Mouse (Mus musculus) myocyte (in vitro differentiated cells): ENCODE results near the gene Tef. TPM values are rescaled to one million over a fixed set of nuclear protein-coding genes. Genes with fewer than 3 reads are reported as not detected.

ENCODE experiments used
- H3K27me3 ChIP-seq: one replicate; pipeline ENCODE4 v1.6.1; 2011; ENCODE audit not compliant: control insufficient read depth, insufficient read depth, insufficient read length
- H3K36me3 ChIP-seq: one replicate; pipeline ENCODE4 v1.6.1; 2011; ENCODE audit not compliant: control insufficient read depth, insufficient read depth
- H3K4me2 ChIP-seq: one replicate; pipeline ENCODE4 v1.6.1; 2011; ENCODE audit warnings: low read depth, control low read depth
- H3K4me3 ChIP-seq: one replicate; pipeline ENCODE4 v1.5.1; 2011; ENCODE audit warnings: mild to moderate bottlenecking, control low read depth, moderate library complexity
- H3K79me2 ChIP-seq: one replicate; pipeline ENCODE4 v1.6.1; 2011; ENCODE audit not compliant: control insufficient read depth, insufficient read depth
- H3ac ChIP-seq: one replicate; pipeline ENCODE4 v1.6.1; 2011; ENCODE audit not compliant: control insufficient read depth, insufficient read length
- CEBPB ChIP-seq: IDR thresholded peaks from 2 replicates; pipeline ENCODE4 v1.6.1; 2011; ENCODE audit warnings: mild to moderate bottlenecking, moderate library complexity; ENCODE audit not compliant: poor library complexity, insufficient read depth, severe bottlenecking
- E2F4 ChIP-seq: IDR thresholded peaks from one replicate; pipeline ENCODE4 v1.6.1; 2011; ENCODE audit warnings: mild to moderate bottlenecking, control low read depth, moderate library complexity; ENCODE audit not compliant: insufficient read depth
- MAX ChIP-seq: IDR thresholded peaks from one replicate; pipeline ENCODE4 v1.6.1; 2011; ENCODE audit warnings: low read depth, mild to moderate bottlenecking, control low read depth
- MYOD1 ChIP-seq, 3 experiments: IDR thresholded peaks; one replicate each; pipeline ENCODE4 v1.6.1; 2011; ENCODE audit warnings: control low read depth in 2 of 3, low read depth in 2 of 3, mild to moderate bottlenecking in 2 of 3, moderate library complexity in 1 of 3; ENCODE audit not compliant: insufficient read length in 2 of 3, control insufficient read depth in 1 of 3
- MYOG ChIP-seq, 3 experiments: IDR thresholded peaks; one replicate each; pipeline ENCODE4 v1.6.1; 2011; ENCODE audit warnings: control low read depth in 2 of 3, low read depth in 2 of 3, mild to moderate bottlenecking in 2 of 3; ENCODE audit not compliant: insufficient read length in 2 of 3, control insufficient read depth in 1 of 3, insufficient read depth in 1 of 3
- POLR2A ChIP-seq: IDR thresholded peaks from one replicate; pipeline ENCODE4 v1.6.1; 2011; ENCODE audit warnings: low read depth, mild to moderate bottlenecking, control low read depth, moderate library complexity; ENCODE audit not compliant: insufficient read length
- POLR2AphosphoS2 ChIP-seq: IDR thresholded peaks from one replicate; pipeline ENCODE4 v1.6.1; 2011; ENCODE audit warnings: low read depth, control low read depth; ENCODE audit not compliant: insufficient read length
- REST ChIP-seq: IDR thresholded peaks from one replicate; pipeline ENCODE4 v1.6.1; 2011; ENCODE audit warnings: mild to moderate bottlenecking, control low read depth, moderate library complexity; ENCODE audit not compliant: insufficient read depth, insufficient read length
- SRF ChIP-seq: IDR thresholded peaks from one replicate; pipeline ENCODE4 v1.6.1; 2011; ENCODE audit warnings: low read depth; ENCODE audit not compliant: control insufficient read depth, insufficient read length
- TCF12 ChIP-seq: IDR thresholded peaks from one replicate; pipeline ENCODE4 v1.6.1; 2011; ENCODE audit warnings: mild to moderate bottlenecking, control low read depth; ENCODE audit not compliant: poor library complexity, insufficient read depth, severe bottlenecking
- TCF3 ChIP-seq: IDR thresholded peaks from one replicate; pipeline ENCODE4 v1.6.1; 2011; ENCODE audit warnings: low read depth, control low read depth; ENCODE audit not compliant: insufficient read length
- USF1 ChIP-seq: IDR thresholded peaks from one replicate; pipeline ENCODE4 v1.6.1; 2011; ENCODE audit warnings: low read depth, mild to moderate bottlenecking, control low read depth, moderate library complexity
- polyA plus RNA-seq: library from polyadenylated mRNA; unstranded; fragments of >200 nt; fragmentation: generic; extraction: Trizol; gene quantifications from one replicate; pipeline ENCODE4 v1.2.1, GENCODE M21; 2012; ENCODE audit warnings: missing spikeins

Tef gene
- polyA plus RNA-seq, 1 experiment: 58.4 TPM

DNA sequence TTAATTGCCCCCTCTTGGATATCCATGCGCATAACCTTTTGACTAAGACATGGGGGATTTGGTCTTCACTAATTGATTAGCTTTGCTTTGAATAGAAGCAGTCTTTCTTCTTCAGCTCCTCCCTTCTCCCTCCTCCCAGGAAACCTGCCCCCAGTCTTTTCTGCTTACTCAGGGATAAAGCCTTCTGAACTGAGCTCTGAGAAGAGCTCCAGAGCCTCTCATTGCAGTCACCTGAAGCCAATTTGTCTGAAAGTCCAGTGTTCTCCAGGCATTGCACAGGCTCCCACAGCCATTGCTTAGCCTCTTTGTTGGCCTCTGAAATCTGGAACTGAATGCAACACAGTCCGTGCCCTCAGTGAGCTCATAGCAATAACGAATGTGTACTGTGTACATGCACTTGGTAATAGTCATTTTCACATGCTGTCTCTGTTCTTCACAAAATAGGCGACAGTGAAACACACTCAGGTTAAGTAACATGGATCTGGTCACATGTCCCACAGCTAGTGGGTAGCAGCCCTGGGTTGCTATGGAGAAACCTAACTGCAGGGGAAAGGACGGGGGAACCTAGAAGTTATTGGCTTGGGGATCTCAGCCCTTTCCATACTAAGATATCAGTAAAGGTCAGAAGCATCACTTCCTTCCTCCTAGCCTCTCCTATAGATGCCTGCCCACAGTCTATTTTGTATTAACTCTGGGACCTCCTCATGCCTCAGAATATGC, 11.9 kb downstream of the Tef start:
- no peak overlapping the region for H3K4me3 ChIP-seq
- H3K36me3 ChIP-seq: peaks cover 29% of the 10 kb centered on the region
- TF ChIP-seq MAX: no peak
- no peak for TF ChIP-seq TCF12
- TF ChIP-seq MYOG (IDR thresholded peaks at IDR 0.05; ENCODE audit: control insufficient read depth in 1 of 3, insufficient read depth in 1 of 3, insufficient read length in 2 of 3, low read depth in 2 of 3): no peak
- TF ChIP-seq MYOD1 (IDR thresholded peaks at IDR 0.05; ENCODE audit: control insufficient read depth in 1 of 3, insufficient read length in 2 of 3, low read depth in 2 of 3): no peak
- no peak for TF ChIP-seq E2F4
- no peak for TF ChIP-seq POLR2AphosphoS2
- no peak for TF ChIP-seq POLR2A
- TF ChIP-seq SRF: no peak
- no peak for TF ChIP-seq USF1
- TF ChIP-seq CEBPB: no peak
- TF ChIP-seq TCF3: no peak
- TF ChIP-seq REST: no peak
- no peak overlapping the region for H3ac ChIP-seq
- peaks cover 26% of the 10 kb centered on the region for H3K79me2 ChIP-seq
- no peak overlapping the region for H3K4me2 ChIP-seq
- H3K27me3 ChIP-seq: no peaks in the 10 kb centered on the region

DNA sequence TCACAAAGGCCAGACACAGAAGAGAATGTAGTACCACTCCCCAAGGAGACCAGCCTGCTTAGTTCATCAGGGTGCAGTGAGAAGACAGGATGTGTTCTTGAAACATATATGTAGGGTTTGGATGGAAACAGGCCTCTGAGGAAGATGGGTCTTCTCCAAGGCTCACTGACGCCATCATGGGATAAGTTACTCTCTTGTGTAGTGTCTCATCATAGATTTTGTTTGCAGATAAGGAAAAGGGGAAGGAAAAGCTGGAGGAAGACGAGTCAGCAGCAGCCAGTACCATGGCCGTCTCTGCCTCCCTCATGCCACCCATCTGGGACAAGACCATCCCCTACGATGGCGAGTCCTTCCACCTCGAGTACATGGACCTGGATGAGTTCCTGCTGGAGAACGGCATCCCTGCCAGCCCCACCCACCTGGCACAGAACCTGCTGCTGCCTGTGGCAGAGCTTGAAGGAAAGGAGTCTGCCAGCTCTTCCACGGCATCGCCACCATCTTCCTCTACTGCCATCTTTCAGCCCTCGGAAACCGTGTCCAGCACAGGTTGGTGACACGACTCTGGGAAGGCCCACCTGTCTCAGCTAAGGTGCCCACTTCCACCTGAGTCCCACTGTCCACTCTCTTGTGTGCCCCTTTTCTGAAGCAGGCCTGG, 12.6 kb downstream of the Tef start:
- Histone ChIP-seq H3K79me2 (peaks cover 26% of the 10 kb centered on the region), H3ac (no peak overlapping the region), H3K36me3 (peaks cover 34% of the 10 kb centered on the region), H3K4me3 (no peak overlapping the region), H3K4me2 (no peak overlapping the region), H3K27me3 (no peaks in the 10 kb centered on the region)
- no peak for TF ChIP-seq POLR2AphosphoS2
- TF ChIP-seq TCF3: no peak
- no peak for TF ChIP-seq CEBPB
- no peak for TF ChIP-seq REST
- no peak for TF ChIP-seq USF1
- TF ChIP-seq E2F4: no peak
- no peak for TF ChIP-seq SRF
- TF ChIP-seq POLR2A: no peak
- no peak for TF ChIP-seq MAX
- no peak for TF ChIP-seq TCF12
- TF ChIP-seq MYOD1 (IDR thresholded peaks at IDR 0.05; ENCODE audit: control insufficient read depth in 1 of 3, insufficient read length in 2 of 3, low read depth in 2 of 3): no peak

DNA sequence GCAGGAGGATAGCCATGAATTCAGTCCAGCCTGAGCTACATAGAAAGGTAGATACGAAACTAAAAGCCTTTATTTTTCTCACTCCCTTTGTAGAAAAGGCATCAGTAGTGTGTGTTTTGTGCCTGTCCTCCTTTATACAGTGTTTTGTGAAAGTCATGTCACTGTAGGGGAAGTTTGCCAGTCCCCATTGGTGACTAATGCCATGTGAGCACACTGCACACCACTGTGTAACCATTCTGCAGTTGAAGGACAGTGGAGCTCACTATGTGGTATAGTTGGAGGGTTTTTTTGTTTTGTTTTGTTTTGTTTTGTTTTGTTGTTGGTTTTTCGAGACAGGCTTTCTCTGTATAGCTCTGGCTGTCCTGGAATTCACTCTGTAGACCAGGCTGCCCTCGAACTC, 16.2 kb downstream of the Tef start:
- no peak overlapping the region for H3ac ChIP-seq
- no peak overlapping the region for H3K4me3 ChIP-seq
- peaks cover 9% of the 10 kb centered on the region for H3K79me2 ChIP-seq
- no peak overlapping the region for H3K4me2 ChIP-seq
- no peaks in the 10 kb centered on the region for H3K27me3 ChIP-seq
- TF ChIP-seq MYOD1 (IDR thresholded peaks at IDR 0.05; ENCODE audit: control insufficient read depth in 1 of 3, insufficient read length in 2 of 3, low read depth in 2 of 3) (no peak), POLR2A (no peak)
- peaks cover 61% of the 10 kb centered on the region for H3K36me3 ChIP-seq

DNA sequence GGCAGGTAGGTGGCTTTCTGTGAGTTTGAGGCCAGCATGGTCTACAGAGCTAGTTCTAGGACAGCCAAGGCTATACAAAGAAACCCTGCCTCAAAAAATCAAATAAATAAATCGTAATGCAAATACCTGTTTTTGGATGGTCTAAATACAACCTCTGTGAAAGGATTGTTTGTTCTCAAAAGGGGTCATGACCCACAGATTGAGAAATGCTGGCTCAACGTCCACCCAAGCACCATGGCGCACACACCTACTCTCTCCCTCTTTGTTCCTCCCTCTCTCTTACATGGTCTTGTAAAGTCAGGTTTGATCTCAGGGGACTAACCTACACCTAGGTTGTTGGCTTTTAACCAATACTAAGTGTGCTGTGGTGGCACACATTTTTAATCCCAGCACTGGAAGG, 20.4 kb downstream of the Tef start:
- no peaks in the 10 kb centered on the region for H3K27me3 ChIP-seq
- no peak overlapping the region for H3K4me3 ChIP-seq
- H3ac ChIP-seq: no peak overlapping the region
- H3K36me3 ChIP-seq: peaks cover 60% of the 10 kb centered on the region
- H3K4me2 ChIP-seq: no peak overlapping the region
- H3K79me2 ChIP-seq: no peaks in the 10 kb centered on the region
- TF ChIP-seq USF1 (no peak), MYOD1 (IDR thresholded peaks at IDR 0.05; ENCODE audit: control insufficient read depth in 1 of 3, insufficient read length in 2 of 3, low read depth in 2 of 3) (no peak), CEBPB (no peak), MAX (no peak)

DNA sequence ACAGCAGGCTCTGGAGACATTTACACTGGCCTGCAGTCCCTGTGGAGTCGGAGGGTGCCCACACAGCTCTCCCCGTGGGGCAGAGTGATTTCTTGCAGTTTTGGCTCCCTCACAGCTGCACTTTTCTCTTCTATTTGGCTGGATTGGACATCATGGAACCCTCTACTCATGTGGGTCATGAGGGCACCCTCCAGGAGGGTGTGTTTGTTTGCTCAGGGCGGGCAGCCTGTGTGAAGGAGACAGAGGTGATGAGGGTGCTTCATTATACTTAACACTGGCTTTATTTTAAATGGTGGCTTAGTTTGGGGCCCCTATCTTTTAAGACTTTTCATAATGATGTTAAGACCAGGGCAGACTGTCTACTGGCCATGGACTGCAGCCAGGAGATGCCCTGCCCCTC, 22.6 kb downstream of the Tef start:
- Histone ChIP-seq H3ac (no peak overlapping the region), H3K27me3 (no peaks in the 10 kb centered on the region), H3K4me3 (no peak overlapping the region), H3K4me2 (no peak overlapping the region), H3K79me2 (no peaks in the 10 kb centered on the region), H3K36me3 (peaks cover 43% of the 10 kb centered on the region)
- TF ChIP-seq USF1 (no peak), POLR2AphosphoS2 (no peak), E2F4 (no peak), SRF (no peak), MYOG (IDR thresholded peaks at IDR 0.05; ENCODE audit: control insufficient read depth in 1 of 3, insufficient read depth in 1 of 3, insufficient read length in 2 of 3, low read depth in 2 of 3) (no peak), CEBPB (no peak), MAX (no peak), TCF3 (no peak), REST (no peak), MYOD1 (IDR thresholded peaks at IDR 0.05; ENCODE audit: control insufficient read depth in 1 of 3, insufficient read length in 2 of 3, low read depth in 2 of 3) (no peak)
